Mouse (Mus musculus) hindbrain, embryonic 14.5 days (tissue): ENCODE measurements around the gene Ctsa. TPM values are rescaled to one million over a fixed set of nuclear protein-coding genes. Genes with fewer than 3 reads are reported as not detected.

ENCODE experiments used
- ATAC-seq: fragments of 200-750 bp; cut with Nextera tagmentation; 2 replicates; pipeline ENCODE4 v1.8.0; 2017; ENCODE audit warnings: moderate number of reproducible peaks, mild to moderate bottlenecking, moderate TSS enrichment, moderate library complexity; ENCODE audit not compliant: low FRiP score
- DNase-seq: peaks from one replicate; pipeline ENCODE4 v3.0.0-alpha.2; 2015; ENCODE audit warnings: low spot score
- H3K27ac ChIP-seq: fragments of 300-500 bp; sonication (generic); 2 replicates; pipeline ENCODE4 v1.5.1; 2014; ENCODE audit warnings: mild to moderate bottlenecking, moderate library complexity
- H3K27me3 ChIP-seq: fragments of 300-500 bp; sonication (generic); 2 replicates; pipeline ENCODE4 v1.6.1; 2014; ENCODE audit warnings: mild to moderate bottlenecking, low read length, mixed read lengths; ENCODE audit not compliant: control insufficient read depth, insufficient read depth
- H3K36me3 ChIP-seq: fragments of 300-500 bp; sonication (generic); replicated peaks from 2 replicates; pipeline ENCODE4 v1.6.1; 2014; ENCODE audit not compliant: control insufficient read depth, insufficient read depth
- H3K4me1 ChIP-seq: fragments of 300-500 bp; sonication (generic); replicated peaks from 2 replicates; pipeline ENCODE4 v1.6.1; 2014; ENCODE audit warnings: antibody characterized with exemption, low read length, mixed read lengths; ENCODE audit not compliant: control insufficient read depth, insufficient read depth
- H3K4me2 ChIP-seq: fragments of 300-500 bp; sonication (generic); replicated peaks from 2 replicates; pipeline ENCODE4 v1.6.1; 2014; ENCODE audit warnings: mild to moderate bottlenecking, moderate library complexity
- H3K4me3 ChIP-seq: fragments of 300-500 bp; sonication (generic); replicated peaks from 2 replicates; pipeline ENCODE4 v1.5.1; 2014; ENCODE audit warnings: mild to moderate bottlenecking, low read length
- H3K9ac ChIP-seq: fragments of 300-500 bp; sonication (generic); 2 replicates; pipeline ENCODE4 v1.6.1; 2014
- H3K9me3 ChIP-seq: fragments of 300-500 bp; sonication (generic); 2 replicates; pipeline ENCODE4 v1.6.1; 2016; ENCODE audit warnings: low read length; ENCODE audit not compliant: control insufficient read depth
- WGBS: fragments of 180-500 bp; shearing (Covaris S2); extraction: QIAGEN DNeasy Blood & Tissue Kit; methylation state at CpG from one replicate; pipeline ENCODE4 v1.1.7; 2014; 5-methylcytosine and 5-hydroxymethylcytosine counted together
- polyA plus RNA-seq: library from polyadenylated mRNA; unstranded; fragments of >200 nt; fragmentation: Nextera tagmentation; extraction: Ambion mirVana; gene quantifications from 2 replicates; pipeline ENCODE4 v1.2.1, GENCODE M21; 2014

Gene Ctsa
- polyA plus RNA-seq, 1 experiment from 2014 or later = 89.6 TPM

DNA sequence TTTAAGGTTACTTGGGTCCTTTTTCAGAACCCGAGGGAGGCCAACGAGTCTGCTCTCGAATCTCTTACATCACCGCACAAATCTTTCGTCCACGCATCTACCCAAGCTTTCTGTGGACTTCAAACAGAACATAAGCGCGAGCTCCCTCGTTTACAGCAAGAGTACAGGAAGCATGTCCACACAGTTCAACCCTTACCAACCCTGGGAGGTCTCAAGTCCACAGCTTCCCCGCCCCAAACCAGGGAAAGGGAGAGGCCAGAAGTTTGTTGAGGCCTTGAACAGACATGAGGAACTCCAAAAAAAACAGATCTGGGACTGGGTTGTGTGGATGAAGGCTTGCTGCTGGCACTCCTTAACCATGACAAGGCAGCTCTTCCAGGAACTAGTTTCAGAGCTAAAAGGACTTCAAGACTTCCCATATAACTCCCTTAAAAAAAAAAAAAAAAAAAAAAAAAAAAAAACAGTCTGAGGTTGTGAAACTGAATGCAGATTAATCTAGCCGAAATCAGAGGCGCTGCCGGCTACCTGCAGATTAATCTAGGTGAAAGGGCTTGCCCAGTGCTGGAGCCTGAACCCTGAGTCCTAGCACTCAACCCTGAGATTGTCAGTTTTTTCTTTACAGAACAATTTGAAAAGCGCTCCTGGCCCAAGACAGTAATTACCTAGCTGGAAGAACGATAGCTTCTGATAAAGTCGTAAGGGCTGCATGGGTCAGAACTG is 29.3 kb upstream of the Ctsa start:
- no peak for DNase-seq
- Histone ChIP-seq H3K36me3 (peaks cover 32% of the 10 kb centered on the region), H3K27me3 (no peaks in the 10 kb centered on the region), H3K27ac (no peak overlapping the region), H3K4me3 (peak overlapping the region; percentile 67), H3K9me3 (no peaks in the 10 kb centered on the region), H3K4me1 (peaks cover 21% of the 10 kb centered on the region; the same call in 1 of the 2 replicates), H3K4me2 (peak overlapping the region; percentile 64), H3K9ac (peak overlapping the region; percentile 75)
- ATAC-seq = no peak
- WGBS = 94% methylated on average over 16 of the region's 16 CpGs

DNA sequence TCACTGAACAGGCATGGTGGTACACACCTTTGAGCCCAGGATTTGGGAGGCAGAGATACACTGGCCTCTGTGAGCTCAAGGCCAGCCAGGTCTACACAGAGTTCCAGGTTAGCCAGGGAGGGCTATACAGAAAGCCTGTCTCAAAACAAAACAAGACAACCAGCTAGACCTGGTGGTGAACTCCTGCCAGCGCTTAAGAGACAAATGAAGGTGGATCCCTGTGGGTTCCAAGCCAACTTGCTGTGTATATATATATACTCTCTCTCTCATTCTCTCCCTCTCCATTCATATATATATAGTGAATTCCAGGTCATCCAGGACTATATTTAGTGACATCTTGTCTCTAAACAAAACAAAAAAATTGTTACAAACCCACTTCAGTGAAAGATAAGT is 28.8 kb upstream of the Ctsa start:
- H3K36me3 ChIP-seq = peaks cover 33% of the 10 kb centered on the region
- H3K27ac ChIP-seq = no peak overlapping the region
- no peaks in the 10 kb centered on the region for H3K27me3 ChIP-seq
- H3K4me1 ChIP-seq = peaks cover 21% of the 10 kb centered on the region; the same call in 1 of the 2 replicates
- 67% methylated on average over 1 of the region's 1 CpGs for WGBS
- no peak for DNase-seq
- H3K9me3 ChIP-seq = no peaks in the 10 kb centered on the region
- ATAC-seq = no peak
- H3K4me3 ChIP-seq = peak overlapping the region; percentile 67
- peak overlapping the region; percentile 64 for H3K4me2 ChIP-seq
- peak overlapping the region; percentile 75 for H3K9ac ChIP-seq

- no peaks in the 10 kb centered on the region for H3K9me3 ChIP-seq
- peaks cover 31% of the 10 kb centered on the region for H3K36me3 ChIP-seq
- ATAC-seq (peak; percentile 97), DNase-seq (peak; percentile 99)
- no peaks in the 10 kb centered on the region for H3K27me3 ChIP-seq
- H3K9ac ChIP-seq = peak within 1 kb of the TSS; percentile 75
- H3K4me2 ChIP-seq = peak within 1 kb of the TSS; percentile 64
- H3K27ac ChIP-seq = peak within 1 kb of the TSS; percentile 85
- 0% methylated on average over 47 of the region's 47 CpGs for WGBS
- peaks cover 21% of the 10 kb centered on the region; the same call in 1 of the 2 replicates for H3K4me1 ChIP-seq
- peak within 1 kb of the TSS; percentile 67 for H3K4me3 ChIP-seq
Observed at GRCm38 (mm10) chr2:164804533-164805331, 27.9 kb upstream of the Ctsa start, which contains the start of the genes Acot8 and Zswim3. Gene Acot8, minus strand, starts transcription at chr2:164804882. Gene Zswim3, plus strand, starts transcription at chr2:164805098.

- ATAC-seq (peak; percentile 53; the same call in 1 of the 2 replicates), DNase-seq (no peak)
- Histone ChIP-seq H3K36me3 (peaks cover 25% of the 10 kb centered on the region), H3K9ac (peak overlapping the region; percentile 73), H3K27me3 (no peaks in the 10 kb centered on the region), H3K4me3 (peak overlapping the region; percentile 67), H3K27ac (peak overlapping the region; percentile 83), H3K4me1 (peaks cover 21% of the 10 kb centered on the region; the same call in 1 of the 2 replicates), H3K9me3 (no peaks in the 10 kb centered on the region), H3K4me2 (peak overlapping the region; percentile 64)
- WGBS = 1% methylated on average over 21 of the region's 21 CpGs
Observed at GRCm38 (mm10) chr2:164805332-164805718, 27.3 kb upstream of the Ctsa start.

- Histone ChIP-seq H3K9me3 (no peaks in the 10 kb centered on the region), H3K27me3 (no peaks in the 10 kb centered on the region), H3K4me2 (peak overlapping the region; percentile 64; the same call in 1 of the 2 replicates), H3K4me1 (peaks cover 21% of the 10 kb centered on the region; the same call in 1 of the 2 replicates), H3K27ac (no peak overlapping the region), H3K36me3 (peaks cover 15% of the 10 kb centered on the region), H3K9ac (no peak overlapping the region), H3K4me3 (no peak overlapping the region)
- DNase-seq (no peak), ATAC-seq (no peak)
- WGBS = 84% methylated on average over 7 of the region's 7 CpGs
Observed at GRCm38 (mm10) chr2:164806614-164807013, 26.1 kb upstream of the Ctsa start.

DNA sequence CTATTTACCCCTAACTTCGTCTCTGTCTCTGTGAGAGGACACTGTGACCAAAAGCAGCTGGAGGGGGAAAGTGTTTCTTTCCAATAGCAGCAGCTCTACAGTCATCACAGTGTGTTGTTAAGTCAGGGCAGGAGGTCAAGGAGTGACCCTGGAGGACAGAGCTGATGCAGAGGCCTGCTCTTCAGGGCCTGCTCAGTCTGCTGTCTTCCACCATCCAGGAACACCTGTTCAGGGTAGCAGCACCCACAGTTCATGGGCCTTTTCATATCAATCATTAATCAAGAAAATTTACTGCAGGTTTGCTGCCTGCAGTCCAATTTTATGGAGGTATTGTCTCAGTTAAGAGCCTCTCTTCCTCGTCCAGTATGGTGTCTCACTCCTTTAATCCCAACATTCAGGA is 19.1 kb upstream of the Ctsa start:
- H3K4me2 ChIP-seq = no peak overlapping the region
- peaks cover 24% of the 10 kb centered on the region for H3K36me3 ChIP-seq
- H3K9me3 ChIP-seq = no peaks in the 10 kb centered on the region
- no peak overlapping the region for H3K9ac ChIP-seq
- ATAC-seq (no peak), DNase-seq (no peak)
- H3K4me3 ChIP-seq = no peak overlapping the region
- no peaks in the 10 kb centered on the region for H3K27me3 ChIP-seq
- no peak overlapping the region for H3K27ac ChIP-seq
- WGBS = 70% methylated on average over 2 of the region's 2 CpGs
- H3K4me1 ChIP-seq = no peaks in the 10 kb centered on the region

GRCm38 (mm10) chr2:164815348-164815747 is 17.3 kb upstream of the Ctsa start:
- Histone ChIP-seq H3K9ac (no peak overlapping the region), H3K4me1 (no peaks in the 10 kb centered on the region), H3K27me3 (no peaks in the 10 kb centered on the region), H3K9me3 (no peaks in the 10 kb centered on the region), H3K4me2 (no peak overlapping the region), H3K36me3 (peaks cover 18% of the 10 kb centered on the region), H3K27ac (no peak overlapping the region), H3K4me3 (no peak overlapping the region)
- 89% methylated on average over 5 of the region's 5 CpGs for WGBS
- DNase-seq (no peak), ATAC-seq (no peak)

DNA sequence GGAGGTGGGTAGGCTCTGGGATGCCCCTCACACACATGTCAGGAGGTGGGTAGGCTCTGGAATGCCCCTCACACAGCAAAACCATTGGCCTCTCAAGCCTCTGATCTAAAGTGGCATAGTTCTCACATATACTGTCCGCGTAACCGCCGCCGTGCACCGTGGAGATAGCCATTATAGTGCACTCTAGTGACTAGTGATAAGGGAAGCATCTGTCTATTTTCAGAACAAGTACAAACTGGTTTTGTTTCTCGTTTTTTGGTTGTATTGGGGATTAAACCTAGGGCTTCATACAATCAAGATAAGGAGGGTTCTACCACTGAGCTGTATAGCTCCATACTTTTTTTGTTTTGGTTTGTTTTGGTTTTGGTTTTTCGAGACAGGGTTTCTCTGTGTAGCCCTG is 16.9 kb upstream of the Ctsa start:
- H3K4me3 ChIP-seq = no peak overlapping the region
- H3K9ac ChIP-seq = no peak overlapping the region
- ATAC-seq (no peak), DNase-seq (no peak)
- no peaks in the 10 kb centered on the region for H3K27me3 ChIP-seq
- H3K4me1 ChIP-seq = no peaks in the 10 kb centered on the region
- H3K27ac ChIP-seq = no peak overlapping the region
- no peak overlapping the region for H3K4me2 ChIP-seq
- H3K9me3 ChIP-seq = no peaks in the 10 kb centered on the region
- WGBS = 94% methylated on average over 8 of the region's 8 CpGs
- peaks cover 23% of the 10 kb centered on the region for H3K36me3 ChIP-seq

DNA sequence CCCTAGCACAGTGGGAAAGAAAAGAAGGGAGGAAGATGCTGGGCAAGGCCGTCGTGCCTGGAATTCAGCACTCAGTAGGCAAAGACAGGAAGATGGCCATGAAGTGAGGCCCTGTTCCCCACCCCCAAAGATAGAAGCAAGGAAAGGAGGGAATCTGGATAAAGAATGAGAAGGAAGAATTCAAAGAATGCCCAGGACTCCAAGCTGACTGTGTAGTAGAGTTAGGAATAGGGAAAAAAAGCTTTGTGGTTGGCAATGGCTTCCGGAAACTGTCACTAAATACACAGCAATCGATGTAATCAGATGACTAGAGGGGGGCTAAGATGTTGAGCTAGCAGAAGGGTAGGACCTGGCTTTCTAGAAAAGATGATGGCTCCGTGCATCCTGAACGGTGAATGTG is 15.5 kb upstream of the Ctsa start:
- WGBS = 82% methylated on average over 6 of the region's 6 CpGs
- H3K9ac ChIP-seq = no peak overlapping the region
- H3K4me1 ChIP-seq = peaks cover 2% of the 10 kb centered on the region; the same call in 1 of the 2 replicates
- H3K27me3 ChIP-seq = no peaks in the 10 kb centered on the region
- DNase-seq (no peak), ATAC-seq (no peak)
- no peak overlapping the region for H3K27ac ChIP-seq
- no peaks in the 10 kb centered on the region for H3K9me3 ChIP-seq
- no peak overlapping the region for H3K4me2 ChIP-seq
- H3K4me3 ChIP-seq = no peak overlapping the region
- H3K36me3 ChIP-seq = peaks cover 35% of the 10 kb centered on the region
